Mouse (Mus musculus): ENCODE measurements at regions not wholly inside any gene's neighbourhood (a gene's known extent, or its start where the extent isn't known, plus 50 kb on each side); places are given as distances from the start of the nearest gene placed in this dataset.
"Not testable (repeated sequence)": the region's sequence is repeated elsewhere in the genome, so short reads cannot be mapped to it uniquely, and the experiment has no call there.

GRCm38 (mm10) chr5:64586933-64587332 is 216.3 kb upstream of the Klf3 start:
- no peak overlapping the region for H3K27ac ChIP-seq (replicated peaks)
- no peak for DNase-seq (ENCODE audit: low spot score)
- 85% methylated on average over 3 of the region's 3 CpGs for WGBS
- H3K4me1 ChIP-seq = peaks cover 11% of the 10 kb centered on the region
- no peaks in the 10 kb centered on the region for H3K36me3 ChIP-seq
- H3K9me3 ChIP-seq (replicated peaks) = no peaks in the 10 kb centered on the region; the same call in 1 of the 2 replicates
- H3K4me3 ChIP-seq = no peak overlapping the region
- no peaks in the 10 kb centered on the region for H3K27me3 ChIP-seq (ENCODE audit: low read depth, poor library complexity, severe bottlenecking)

GRCm38 (mm10) chr5:64587895-64588738 is 215.1 kb upstream of the Klf3 start:
- H3K27me3 ChIP-seq (ENCODE audit: low read depth, poor library complexity, severe bottlenecking) = no peaks in the 10 kb centered on the region
- 53% methylated on average over 8 of the region's 8 CpGs for WGBS
- H3K27ac ChIP-seq (replicated peaks) = peak overlapping the region; percentile 73
- H3K9me3 ChIP-seq (replicated peaks) = no peaks in the 10 kb centered on the region; the same call in 1 of the 2 replicates
- peaks cover 11% of the 10 kb centered on the region for H3K4me1 ChIP-seq
- H3K36me3 ChIP-seq = no peaks in the 10 kb centered on the region
- no peak for DNase-seq (ENCODE audit: low spot score)
- H3K4me3 ChIP-seq = no peak overlapping the region

- H3K27me3 ChIP-seq (ENCODE audit: low read depth, poor library complexity, severe bottlenecking); H3K9me3 ChIP-seq (replicated peaks); H3K36me3 ChIP-seq; H3K4me3 ChIP-seq; DNase-seq (ENCODE audit: low spot score): not testable (repeated sequence)
- 97% methylated on average over 8 of the region's 8 CpGs for WGBS
- peak overlapping the region; percentile 57; the same call in 1 of the 2 replicates for H3K27ac ChIP-seq (replicated peaks)
- peaks cover 11% of the 10 kb centered on the region for H3K4me1 ChIP-seq
Observed at GRCm38 (mm10) chr5:64588768-64589167, 214.4 kb upstream of the Klf3 start.

DNA sequence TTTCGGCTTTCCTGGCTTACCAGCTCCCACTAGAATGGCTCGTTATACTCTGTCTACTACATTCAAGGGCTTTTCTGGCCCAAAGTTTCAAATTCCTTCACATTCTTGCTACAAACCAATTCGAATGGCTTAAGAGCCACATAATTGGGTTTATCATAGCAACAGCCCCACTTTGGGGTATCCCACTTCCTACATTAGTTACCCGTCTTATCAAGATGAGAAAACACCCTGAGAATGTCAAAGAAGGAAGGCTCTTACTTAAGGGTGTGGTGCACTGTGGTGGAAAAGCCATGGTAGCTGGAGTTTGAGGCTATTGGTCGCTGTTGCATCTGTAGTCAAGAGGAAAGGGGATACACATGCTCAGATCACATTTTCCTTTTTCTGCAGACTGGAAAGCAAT is 213.2 kb upstream of the Klf3 start:
- 88% methylated on average over 5 of the region's 5 CpGs for WGBS
- Histone ChIP-seq H3K27ac (replicated peaks) (no peak overlapping the region), H3K27me3 (ENCODE audit: low read depth, poor library complexity, severe bottlenecking) (no peaks in the 10 kb centered on the region), H3K36me3 (no peaks in the 10 kb centered on the region), H3K4me3 (no peak overlapping the region), H3K4me1 (peaks cover 20% of the 10 kb centered on the region), H3K9me3 (replicated peaks) (no peaks in the 10 kb centered on the region; the same call in 1 of the 2 replicates)
- no peak for DNase-seq (ENCODE audit: low spot score)

DNA sequence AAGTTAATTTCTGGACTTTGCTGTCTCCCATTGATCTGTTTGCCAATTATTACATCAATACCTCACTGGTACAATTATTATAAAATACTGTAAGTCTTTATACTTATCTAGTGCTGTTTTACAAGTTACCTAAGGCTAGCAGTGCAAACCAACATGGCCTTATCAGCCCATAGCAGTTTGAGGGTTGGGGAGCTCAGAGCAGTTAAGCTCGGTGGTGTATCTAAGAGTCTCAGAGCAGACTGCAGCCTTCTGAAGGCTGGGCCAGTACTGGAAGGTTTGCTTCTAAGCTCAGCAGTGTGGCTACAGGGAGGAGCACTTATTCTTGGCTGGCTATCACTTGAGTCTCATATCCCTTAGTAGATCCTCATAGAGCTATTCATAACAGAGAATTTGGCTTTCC is 212.4 kb upstream of the Klf3 start:
- peaks cover 27% of the 10 kb centered on the region for H3K4me1 ChIP-seq
- 92% methylated on average over 1 of the region's 1 CpGs for WGBS
- H3K4me3 ChIP-seq = no peak overlapping the region
- no peaks in the 10 kb centered on the region for H3K36me3 ChIP-seq
- H3K27me3 ChIP-seq (ENCODE audit: low read depth, poor library complexity, severe bottlenecking) = no peaks in the 10 kb centered on the region
- no peaks in the 10 kb centered on the region; the same call in 1 of the 2 replicates for H3K9me3 ChIP-seq (replicated peaks)
- DNase-seq (ENCODE audit: low spot score) = no peak
- H3K27ac ChIP-seq (replicated peaks) = no peak overlapping the region

- WGBS = 97% methylated on average over 2 of the region's 2 CpGs
- Histone ChIP-seq H3K27ac (replicated peaks) (no peak overlapping the region), H3K36me3 (no peaks in the 10 kb centered on the region), H3K27me3 (ENCODE audit: low read depth, poor library complexity, severe bottlenecking) (no peaks in the 10 kb centered on the region), H3K9me3 (replicated peaks) (no peaks in the 10 kb centered on the region; the same call in 1 of the 2 replicates), H3K4me3 (no peak overlapping the region), H3K4me1 (peaks cover 36% of the 10 kb centered on the region)
- no peak for DNase-seq (ENCODE audit: low spot score)
Observed at GRCm38 (mm10) chr5:64591792-64592191, 211.4 kb upstream of the Klf3 start.

- Histone ChIP-seq H3K4me1 (peaks cover 45% of the 10 kb centered on the region), H3K27me3 (ENCODE audit: low read depth, poor library complexity, severe bottlenecking) (no peaks in the 10 kb centered on the region), H3K27ac (replicated peaks) (0 out of 2 replicates have a peak overlapping the region, but pooled peaks have one; percentile 15), H3K9me3 (replicated peaks) (0 out of 2 replicates have a peak, but pooled peaks cover 2% of the 10 kb centered on the region), H3K4me3 (no peak overlapping the region), H3K36me3 (no peaks in the 10 kb centered on the region)
- DNase-seq (ENCODE audit: low spot score) = no peak
- 73% methylated on average over 3 of the region's 3 CpGs for WGBS
Observed at GRCm38 (mm10) chr5:64595220-64595619, 208.0 kb upstream of the Klf3 start.

GRCm38 (mm10) chr5:64595751-64596344 is 207.3 kb upstream of the Klf3 start:
- Histone ChIP-seq H3K4me1 (peaks cover 51% of the 10 kb centered on the region), H3K27ac (replicated peaks) (peak overlapping the region; percentile 49; the same call in 1 of the 2 replicates), H3K9me3 (replicated peaks) (0 out of 2 replicates have a peak, but pooled peaks cover 2% of the 10 kb centered on the region), H3K36me3 (no peaks in the 10 kb centered on the region), H3K4me3 (no peak overlapping the region), H3K27me3 (ENCODE audit: low read depth, poor library complexity, severe bottlenecking) (no peaks in the 10 kb centered on the region)
- no peak for DNase-seq (ENCODE audit: low spot score)
- 71% methylated on average over 17 of the region's 17 CpGs for WGBS

DNA sequence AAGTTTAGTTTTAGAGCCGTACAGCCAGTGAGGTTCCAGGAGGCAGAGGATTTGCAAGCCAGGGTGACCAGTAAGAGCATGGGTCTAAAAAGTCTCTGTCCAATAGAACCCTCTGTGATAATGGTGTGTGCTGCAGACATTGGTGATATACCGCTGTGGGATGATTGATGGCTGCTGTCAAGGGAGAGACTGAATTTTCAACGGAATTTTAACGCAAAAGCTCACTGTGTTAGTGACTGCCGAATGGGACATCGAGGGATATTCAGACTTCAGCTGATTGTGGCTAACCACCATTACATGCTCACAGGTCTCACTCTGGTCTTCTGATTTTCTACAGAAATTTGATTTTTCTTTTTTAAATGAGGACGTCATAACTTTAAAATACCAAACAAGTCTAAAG is 206.2 kb upstream of the Klf3 start:
- no peak overlapping the region for H3K27ac ChIP-seq (replicated peaks)
- H3K4me3 ChIP-seq = no peak overlapping the region
- peaks cover 61% of the 10 kb centered on the region for H3K4me1 ChIP-seq
- H3K9me3 ChIP-seq (replicated peaks) = 0 out of 2 replicates have a peak, but pooled peaks cover 2% of the 10 kb centered on the region
- DNase-seq (ENCODE audit: low spot score) = no peak
- no peaks in the 10 kb centered on the region for H3K27me3 ChIP-seq (ENCODE audit: low read depth, poor library complexity, severe bottlenecking)
- WGBS = 86% methylated on average over 7 of the region's 7 CpGs
- no peaks in the 10 kb centered on the region for H3K36me3 ChIP-seq

DNA sequence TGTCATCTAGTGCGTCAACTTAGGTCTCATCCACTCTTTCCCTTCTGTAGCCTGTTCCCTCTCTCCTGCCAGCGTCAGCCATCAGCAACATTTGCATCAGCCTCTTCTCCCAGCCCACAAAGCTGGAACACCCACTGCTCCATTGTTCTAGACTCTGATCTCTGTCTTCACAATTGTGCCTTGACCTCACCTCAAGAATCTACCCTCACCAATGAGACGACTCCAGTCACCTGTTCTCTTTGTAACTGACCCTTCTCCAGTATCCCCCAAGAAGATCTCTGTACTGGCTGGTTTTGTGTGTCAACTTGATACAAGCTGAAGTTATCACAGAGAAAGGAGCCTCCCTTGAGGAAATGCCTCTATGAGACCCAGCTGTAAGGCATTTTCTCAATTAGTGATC is 205.7 kb upstream of the Klf3 start:
- H3K4me3 ChIP-seq = no peak overlapping the region
- peaks cover 63% of the 10 kb centered on the region for H3K4me1 ChIP-seq
- H3K27ac ChIP-seq (replicated peaks) = no peak overlapping the region
- no peaks in the 10 kb centered on the region for H3K27me3 ChIP-seq (ENCODE audit: low read depth, poor library complexity, severe bottlenecking)
- no peaks in the 10 kb centered on the region for H3K36me3 ChIP-seq
- H3K9me3 ChIP-seq (replicated peaks) = 0 out of 2 replicates have a peak, but pooled peaks cover 2% of the 10 kb centered on the region
- DNase-seq (ENCODE audit: low spot score) = no peak
- 62% methylated on average over 3 of the region's 3 CpGs for WGBS

GRCm38 (mm10) chr5:64598606-64599005 is 204.6 kb upstream of the Klf3 start:
- no peak overlapping the region for H3K27ac ChIP-seq (replicated peaks)
- no peak overlapping the region for H3K4me3 ChIP-seq
- no peaks in the 10 kb centered on the region for H3K36me3 ChIP-seq
- H3K4me1 ChIP-seq = peaks cover 72% of the 10 kb centered on the region
- no peaks in the 10 kb centered on the region for H3K27me3 ChIP-seq (ENCODE audit: low read depth, poor library complexity, severe bottlenecking)
- no peak for DNase-seq (ENCODE audit: low spot score)
- H3K9me3 ChIP-seq (replicated peaks) = 0 out of 2 replicates have a peak, but pooled peaks cover 2% of the 10 kb centered on the region
- 94% methylated on average over 3 of the region's 3 CpGs for WGBS

DNA sequence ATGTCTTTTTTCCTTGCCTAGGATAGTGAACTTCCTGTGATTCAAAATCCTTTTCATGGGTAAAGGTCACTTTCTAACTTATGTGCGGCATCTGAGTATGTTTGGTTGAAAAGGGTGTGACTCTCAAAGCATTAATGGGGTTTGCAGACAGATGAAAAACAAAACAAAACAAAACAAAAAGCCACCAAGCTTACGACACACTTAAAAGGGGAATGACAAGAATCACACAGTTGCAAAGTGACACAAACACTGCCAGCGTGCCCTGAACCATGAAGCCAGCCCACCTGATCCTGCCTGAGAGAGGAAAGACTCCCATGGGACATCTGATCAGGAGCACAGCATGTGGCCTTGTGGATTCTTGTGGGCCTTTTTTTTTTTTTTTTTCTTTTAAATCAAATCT is 204.2 kb upstream of the Klf3 start:
- peaks cover 75% of the 10 kb centered on the region for H3K4me1 ChIP-seq

GRCm38 (mm10) chr5:64599865-64600288 is 203.3 kb upstream of the Klf3 start:
- Histone ChIP-seq H3K4me3 (no peak overlapping the region), H3K9me3 (replicated peaks) (0 out of 2 replicates have a peak, but pooled peaks cover 2% of the 10 kb centered on the region), H3K36me3 (no peaks in the 10 kb centered on the region), H3K27ac (replicated peaks) (peak overlapping the region; percentile 68), H3K27me3 (ENCODE audit: low read depth, poor library complexity, severe bottlenecking) (no peaks in the 10 kb centered on the region), H3K4me1 (peaks cover 68% of the 10 kb centered on the region)
- DNase-seq (ENCODE audit: low spot score) = no peak
- 65% methylated on average over 13 of the region's 13 CpGs for WGBS

More for the DNA sequence above, 204.2 kb upstream of the Klf3 start:
- no peak overlapping the region for H3K4me3 ChIP-seq
- H3K27ac ChIP-seq (replicated peaks) = 0 out of 2 replicates have a peak overlapping the region, but pooled peaks have one; percentile 68
- H3K9me3 ChIP-seq (replicated peaks) = 0 out of 2 replicates have a peak, but pooled peaks cover 2% of the 10 kb centered on the region
- WGBS = 64% methylated on average over 3 of the region's 3 CpGs
- no peak for DNase-seq (ENCODE audit: low spot score)
- H3K36me3 ChIP-seq = no peaks in the 10 kb centered on the region
- no peaks in the 10 kb centered on the region for H3K27me3 ChIP-seq (ENCODE audit: low read depth, poor library complexity, severe bottlenecking)

All from midbrain, embryonic 10.5 days (tissue).